Mouse (Mus musculus) kidney, adult 11 months (tissue): ENCODE data around the gene Ssu72.
"Not testable (repeated sequence)": the region's sequence is repeated elsewhere in the genome, so short reads cannot be mapped to it uniquely, and the experiment has no call there.

Experiments used
- DNase-seq: peaks from one replicate; pipeline ENCODE4 v3.0.0; 2022

Gene Ssu72

GRCm38 (mm10) chr4:155704721-155705591, at the start of gene Ssu72:
TSS of gene Ssu72 (plus strand) at chr4:155704800.
- peak; percentile 94 for DNase-seq

GRCm38 (mm10) chr4:155656214-155656751, 48.3 kb upstream of the Ssu72 start:
- DNase-seq, result no peak

GRCm38 (mm10) chr4:155658961-155659360, 45.6 kb upstream of the Ssu72 start:
- no peak for DNase-seq

- no peak for DNase-seq
These were observed 44.0 kb upstream of the Ssu72 start for GRCm38 (mm10) chr4:155660641-155661040.

- no peak for DNase-seq
These were observed 37.7 kb upstream of the Ssu72 start for GRCm38 (mm10) chr4:155666903-155667302.

- peak; percentile 97 for DNase-seq
These were observed 35.7 kb upstream of the Ssu72 start, which contains the start of gene Mib2 for GRCm38 (mm10) chr4:155668689-155669597. TSS of gene Mib2 (minus strand) at chr4:155669198.

GRCm38 (mm10) chr4:155669598-155670075, 35.0 kb upstream of the Ssu72 start:
- no peak for DNase-seq

GRCm38 (mm10) chr4:155670236-155670635, 34.4 kb upstream of the Ssu72 start:
- DNase-seq, result not testable (repeated sequence)

GRCm38 (mm10) chr4:155672082-155672481, 32.5 kb upstream of the Ssu72 start:
- no peak for DNase-seq

GRCm38 (mm10) chr4:155675991-155676390, 28.6 kb upstream of the Ssu72 start:
- no peak for DNase-seq

- DNase-seq, result not testable (repeated sequence)
These were observed 20.8 kb upstream of the Ssu72 start for GRCm38 (mm10) chr4:155683670-155684277.

- DNase-seq, result not testable (repeated sequence)
These were observed 16.8 kb upstream of the Ssu72 start for GRCm38 (mm10) chr4:155687764-155688163.

- no peak for DNase-seq
These were observed 13.8 kb upstream of the Ssu72 start for GRCm38 (mm10) chr4:155690571-155691375.

- no peak for DNase-seq
These were observed 12.2 kb upstream of the Ssu72 start for GRCm38 (mm10) chr4:155692421-155692820.

- peak; percentile 36 for DNase-seq
These were observed 10.5 kb upstream of the Ssu72 start, which contains the start of gene Fndc10 for GRCm38 (mm10) chr4:155694111-155694481. TSS of gene Fndc10 (plus strand) at chr4:155694342.

- peak; percentile 43 for DNase-seq
These were observed 9.9 kb upstream of the Ssu72 start for GRCm38 (mm10) chr4:155694482-155695401.

- no peak for DNase-seq
These were observed 9.0 kb upstream of the Ssu72 start for GRCm38 (mm10) chr4:155695531-155696062.

GRCm38 (mm10) chr4:155696261-155697255, 8.0 kb upstream of the Ssu72 start:
- DNase-seq, result no peak

- DNase-seq, result no peak
These were observed 4.2 kb upstream of the Ssu72 start for GRCm38 (mm10) chr4:155700425-155700824.
